Mouse (Mus musculus) forebrain, embryonic 14.5 days (tissue): ENCODE measurements around the gene Atp2b4. TPM values are rescaled to one million over a fixed set of nuclear protein-coding genes. Genes with fewer than 3 reads are reported as not detected.

Experiments
- ATAC-seq: fragments of 200-750 bp; cut with Nextera tagmentation; 2 replicates; pipeline ENCODE4 v1.8.0; 2017; ENCODE audit warnings: mild to moderate bottlenecking, moderate library complexity
- DNase-seq: peaks from one replicate; pipeline ENCODE4 v3.0.0-alpha.2; 2015; ENCODE audit warnings: low spot score
- H3K27ac ChIP-seq: fragments of 300-500 bp; sonication (generic); 2 replicates; pipeline ENCODE4 v1.5.1; 2014; ENCODE audit warnings: low read depth, mild to moderate bottlenecking, control low read depth, low read length, moderate library complexity
- H3K27me3 ChIP-seq: fragments of 300-500 bp; sonication (generic); replicated peaks from 2 replicates; pipeline ENCODE4 v1.6.1; 2014; ENCODE audit warnings: low read length, control low read depth, mixed read lengths; ENCODE audit not compliant: control insufficient read depth, insufficient read depth
- H3K36me3 ChIP-seq: fragments of 300-500 bp; sonication (generic); 2 replicates; pipeline ENCODE4 v1.6.1; 2014; ENCODE audit warnings: low read length, control low read depth; ENCODE audit not compliant: control insufficient read depth, insufficient read depth
- H3K4me1 ChIP-seq: fragments of 300-500 bp; sonication (generic); 2 replicates; pipeline ENCODE4 v1.6.1; 2014; ENCODE audit warnings: antibody characterized with exemption, low read length, control low read depth; ENCODE audit not compliant: control insufficient read depth, insufficient read depth
- H3K4me2 ChIP-seq: fragments of 300-500 bp; sonication (generic); 2 replicates; pipeline ENCODE4 v1.6.1; 2014; ENCODE audit warnings: mild to moderate bottlenecking, control low read depth, low read length
- H3K4me3 ChIP-seq: fragments of 300-500 bp; sonication (generic); 2 replicates; pipeline ENCODE4 v1.5.1; 2014; ENCODE audit warnings: low read depth, low read length, control low read depth
- H3K9ac ChIP-seq: fragments of 300-500 bp; sonication (generic); 2 replicates; pipeline ENCODE4 v1.6.1; 2014; ENCODE audit warnings: mild to moderate bottlenecking, low read length, control low read depth, moderate library complexity
- H3K9me3 ChIP-seq: fragments of 300-500 bp; sonication (generic); replicated peaks from 2 replicates; pipeline ENCODE4 v1.6.1; 2016; ENCODE audit warnings: low read length, control low read depth, mixed read lengths; ENCODE audit not compliant: control insufficient read depth
- WGBS: fragments of 180-500 bp; shearing (Covaris S2); extraction: QIAGEN DNeasy Blood & Tissue Kit; methylation state at CpG from one replicate; pipeline ENCODE4 v1.1.7; 2014; 5-methylcytosine and 5-hydroxymethylcytosine counted together
- polyA plus RNA-seq: library from polyadenylated mRNA; unstranded; fragments of >200 nt; fragmentation: Nextera tagmentation; extraction: Ambion mirVana; gene quantifications from 2 replicates; pipeline ENCODE4 v1.2.1, GENCODE M21; 2014

The Atp2b4 gene
- polyA plus RNA-seq, 1 experiment from 2014 or later = 10.2 TPM

GRCm38 (mm10) chr1:133801743-133802142 is 902 bp upstream of the Atp2b4 start:
- H3K4me3 ChIP-seq = no peak overlapping the region
- H3K27me3 ChIP-seq = peaks cover 6% of the 10 kb centered on the region; the same call in 1 of the 2 replicates
- no peak overlapping the region for H3K27ac ChIP-seq
- peak overlapping the region; percentile 87; the same call in 1 of the 2 replicates for H3K4me2 ChIP-seq
- ATAC-seq (no peak), DNase-seq (no peak)
- no peaks in the 10 kb centered on the region for H3K36me3 ChIP-seq
- H3K9ac ChIP-seq = no peak overlapping the region
- H3K4me1 ChIP-seq = peaks cover 15% of the 10 kb centered on the region
- WGBS = 75% methylated on average over 5 of the region's 5 CpGs
- no peaks in the 10 kb centered on the region for H3K9me3 ChIP-seq

- 0% methylated on average over 16 of the region's 16 CpGs for WGBS
- Histone ChIP-seq H3K4me1 (peaks cover 15% of the 10 kb centered on the region), H3K9ac (peak overlapping the region; percentile 55)
Measured at GRCm38 (mm10) chr1:133800512-133800911, 329 bp downstream of the Atp2b4 start.

GRCm38 (mm10) chr1:133799686-133800445 is 975 bp downstream of the Atp2b4 start:
- 5% methylated on average over 21 of the region's 21 CpGs for whole genome bisulfite sequencing
- H3K27me3 ChIP-seq = peaks cover 6% of the 10 kb centered on the region; the same call in 1 of the 2 replicates
- no peak overlapping the region for H3K27ac ChIP-seq
- DNase-seq (peak; percentile 39), ATAC-seq (no peak)
- H3K36me3 ChIP-seq = no peaks in the 10 kb centered on the region
- peak overlapping the region; percentile 40 for H3K4me3 ChIP-seq
- no peak overlapping the region for H3K9ac ChIP-seq
- no peaks in the 10 kb centered on the region for H3K9me3 ChIP-seq
- peaks cover 15% of the 10 kb centered on the region for H3K4me1 ChIP-seq
- H3K4me2 ChIP-seq = peak overlapping the region; percentile 87

More at GRCm38 (mm10) chr1:133800512-133800911, 329 bp downstream of the Atp2b4 start:
- Histone ChIP-seq H3K36me3 (no peaks in the 10 kb centered on the region), H3K27ac (no peak overlapping the region), H3K4me3 (peak overlapping the region; percentile 40), H3K27me3 (peaks cover 6% of the 10 kb centered on the region; the same call in 1 of the 2 replicates), H3K4me2 (peak overlapping the region; percentile 87), H3K9me3 (no peaks in the 10 kb centered on the region)
- DNase-seq (no peak), ATAC-seq (peak; percentile 51)

- WGBS = 62% methylated on average over 1 of the region's 1 CpGs
- DNase-seq = no peak
Measured at GRCm38 (mm10) chr1:133798821-133799415, 1.9 kb downstream of the Atp2b4 start.

GRCm38 (mm10) chr1:133797979-133798820 is 2.6 kb downstream of the Atp2b4 start:
- H3K9ac ChIP-seq = no peak overlapping the region
- no peak overlapping the region for H3K4me2 ChIP-seq
- WGBS = 34% methylated on average over 9 of the region's 9 CpGs

More at GRCm38 (mm10) chr1:133798821-133799415, 1.9 kb downstream of the Atp2b4 start:
- no peak overlapping the region for H3K4me2 ChIP-seq
- peaks cover 6% of the 10 kb centered on the region; the same call in 1 of the 2 replicates for H3K27me3 ChIP-seq
- no peaks in the 10 kb centered on the region for H3K9me3 ChIP-seq
- H3K4me1 ChIP-seq = peaks cover 15% of the 10 kb centered on the region
- H3K4me3 ChIP-seq = no peak overlapping the region
- no peak overlapping the region for H3K27ac ChIP-seq
- no peaks in the 10 kb centered on the region for H3K36me3 ChIP-seq
- ATAC-seq = no peak
- H3K9ac ChIP-seq = no peak overlapping the region

GRCm38 (mm10) chr1:133797327-133797978 is 3.4 kb downstream of the Atp2b4 start:
- Histone ChIP-seq H3K27me3 (peaks cover 6% of the 10 kb centered on the region; the same call in 1 of the 2 replicates), H3K4me1 (peaks cover 15% of the 10 kb centered on the region), H3K9ac (no peak overlapping the region), H3K4me3 (no peak overlapping the region), H3K36me3 (no peaks in the 10 kb centered on the region), H3K9me3 (no peaks in the 10 kb centered on the region), H3K27ac (no peak overlapping the region), H3K4me2 (no peak overlapping the region)
- WGBS = 43% methylated on average over 1 of the region's 1 CpGs
- ATAC-seq (no peak), DNase-seq (no peak)

More at GRCm38 (mm10) chr1:133797979-133798820, 2.6 kb downstream of the Atp2b4 start:
- Histone ChIP-seq H3K27me3 (peaks cover 6% of the 10 kb centered on the region; the same call in 1 of the 2 replicates), H3K4me3 (no peak overlapping the region), H3K36me3 (no peaks in the 10 kb centered on the region), H3K4me1 (peaks cover 15% of the 10 kb centered on the region), H3K9me3 (no peaks in the 10 kb centered on the region), H3K27ac (no peak overlapping the region)
- no peak for DNase-seq
- no peak for ATAC-seq

GRCm38 (mm10) chr1:133793646-133794045 is 7.2 kb downstream of the Atp2b4 start:
- Histone ChIP-seq H3K4me1 (no peaks in the 10 kb centered on the region), H3K9me3 (no peaks in the 10 kb centered on the region), H3K27me3 (no peaks in the 10 kb centered on the region), H3K4me2 (no peak overlapping the region), H3K36me3 (no peaks in the 10 kb centered on the region), H3K4me3 (no peak overlapping the region), H3K9ac (no peak overlapping the region), H3K27ac (no peak overlapping the region)
- 26% methylated on average over 1 of the region's 1 CpGs for WGBS
- DNase-seq (no peak), ATAC-seq (no peak)

GRCm38 (mm10) chr1:133790011-133790410 is 10.8 kb downstream of the Atp2b4 start:
- no peaks in the 10 kb centered on the region for H3K9me3 ChIP-seq
- H3K27me3 ChIP-seq = no peaks in the 10 kb centered on the region
- H3K9ac ChIP-seq = no peak overlapping the region
- no peak overlapping the region for H3K4me3 ChIP-seq
- H3K36me3 ChIP-seq = no peaks in the 10 kb centered on the region
- no peak overlapping the region for H3K4me2 ChIP-seq
- ATAC-seq (no peak), DNase-seq (no peak)
- H3K27ac ChIP-seq = no peak overlapping the region
- H3K4me1 ChIP-seq = no peaks in the 10 kb centered on the region
- WGBS = 89% methylated on average over 4 of the region's 4 CpGs
